Mouse (Mus musculus): ENCODE data around the gene Agbl5. TPM values are rescaled to one million over a fixed set of nuclear protein-coding genes. Genes with fewer than 3 reads are reported as not detected.

Agbl5 gene
- polyA plus RNA-seq, 1 experiment, result 3.1 TPM

- TF ChIP-seq USF1 (IDR thresholded peaks at IDR 0.05; ENCODE audit: low read depth) (no peak), POLR2A (IDR thresholded peaks at IDR 0.05; ENCODE audit: insufficient read length, low read depth) (no peak), TCF12 (IDR thresholded peaks at IDR 0.05; ENCODE audit: insufficient read depth, poor library complexity, severe bottlenecking) (peak; percentile 98), MYOG (IDR thresholded peaks at IDR 0.05; ENCODE audit: control insufficient read depth in 1 of 3, insufficient read depth in 1 of 3, insufficient read length in 2 of 3, low read depth in 2 of 3) (peak; percentile 96 to 98 (median 98)), SRF (IDR thresholded peaks at IDR 0.05; ENCODE audit: control insufficient read depth, insufficient read length, low read depth) (no peak), E2F4 (IDR thresholded peaks at IDR 0.05; ENCODE audit: insufficient read depth) (no peak), TCF3 (IDR thresholded peaks at IDR 0.05; ENCODE audit: insufficient read length, low read depth) (peak; percentile 96), MYOD1 (IDR thresholded peaks at IDR 0.05; ENCODE audit: control insufficient read depth in 1 of 3, insufficient read length in 2 of 3, low read depth in 2 of 3) (peak; percentile 96 to 97 (median 97))
- no peaks in the 10 kb centered on the region for H3K27me3 ChIP-seq (ENCODE audit: control insufficient read depth, insufficient read depth, insufficient read length)
These were observed 42.9 kb downstream of the Agbl5 start for GRCm38 (mm10) chr5:30931378-30931777.

GRCm38 (mm10) chr5:30933705-30934104 lies 45.2 kb downstream of the Agbl5 start:
- H3K4me3 ChIP-seq, result no peak overlapping the region
- TF ChIP-seq SRF (IDR thresholded peaks at IDR 0.05; ENCODE audit: control insufficient read depth, insufficient read length, low read depth), result no peak
- no peak for TF ChIP-seq CEBPB (IDR thresholded peaks at IDR 0.05; ENCODE audit: insufficient read depth, poor library complexity, severe bottlenecking)
- no peak for TF ChIP-seq MAX (IDR thresholded peaks at IDR 0.05; ENCODE audit: low read depth)
- no peak for TF ChIP-seq MYOG (IDR thresholded peaks at IDR 0.05; ENCODE audit: control insufficient read depth in 1 of 3, insufficient read depth in 1 of 3, insufficient read length in 2 of 3, low read depth in 2 of 3)
- TF ChIP-seq POLR2A (IDR thresholded peaks at IDR 0.05; ENCODE audit: insufficient read length, low read depth), result no peak
- TF ChIP-seq MYOD1 (IDR thresholded peaks at IDR 0.05; ENCODE audit: control insufficient read depth in 1 of 3, insufficient read length in 2 of 3, low read depth in 2 of 3), result no peak
- no peak for TF ChIP-seq E2F4 (IDR thresholded peaks at IDR 0.05; ENCODE audit: insufficient read depth)
- no peak for TF ChIP-seq POLR2AphosphoS2 (IDR thresholded peaks at IDR 0.05; ENCODE audit: insufficient read length, low read depth)
- no peak for TF ChIP-seq REST (IDR thresholded peaks at IDR 0.05; ENCODE audit: insufficient read depth, insufficient read length)
- no peaks in the 10 kb centered on the region for H3K79me2 ChIP-seq (ENCODE audit: control insufficient read depth, insufficient read depth)
- no peak overlapping the region for H3ac ChIP-seq (ENCODE audit: control insufficient read depth, insufficient read length)
- no peaks in the 10 kb centered on the region for H3K27me3 ChIP-seq (ENCODE audit: control insufficient read depth, insufficient read depth, insufficient read length)
- no peaks in the 10 kb centered on the region for H3K36me3 ChIP-seq (ENCODE audit: control insufficient read depth, insufficient read depth)
- no peak overlapping the region for H3K4me2 ChIP-seq (ENCODE audit: low read depth)

More at GRCm38 (mm10) chr5:30931378-30931777, 42.9 kb downstream of the Agbl5 start:
- Histone ChIP-seq H3K4me3 (no peak overlapping the region), H3K36me3 (ENCODE audit: control insufficient read depth, insufficient read depth) (no peaks in the 10 kb centered on the region), H3K4me2 (ENCODE audit: low read depth) (peak overlapping the region; percentile 31), H3ac (ENCODE audit: control insufficient read depth, insufficient read length) (no peak overlapping the region), H3K79me2 (ENCODE audit: control insufficient read depth, insufficient read depth) (no peaks in the 10 kb centered on the region)

GRCm38 (mm10) chr5:30934725-30935461 lies 46.4 kb downstream of the Agbl5 start:
- Histone ChIP-seq H3K36me3 (ENCODE audit: control insufficient read depth, insufficient read depth) (no peaks in the 10 kb centered on the region), H3K4me3 (no peak overlapping the region), H3ac (ENCODE audit: control insufficient read depth, insufficient read length) (no peak overlapping the region), H3K4me2 (ENCODE audit: low read depth) (no peak overlapping the region), H3K27me3 (ENCODE audit: control insufficient read depth, insufficient read depth, insufficient read length) (no peaks in the 10 kb centered on the region), H3K79me2 (ENCODE audit: control insufficient read depth, insufficient read depth) (no peaks in the 10 kb centered on the region)
- TF ChIP-seq USF1 (IDR thresholded peaks at IDR 0.05; ENCODE audit: low read depth), result no peak
- TF ChIP-seq MAX (IDR thresholded peaks at IDR 0.05; ENCODE audit: low read depth), result no peak
- no peak for TF ChIP-seq TCF3 (IDR thresholded peaks at IDR 0.05; ENCODE audit: insufficient read length, low read depth)

- TF ChIP-seq E2F4 (IDR thresholded peaks at IDR 0.05; ENCODE audit: insufficient read depth), result no peak
- no peak for TF ChIP-seq POLR2AphosphoS2 (IDR thresholded peaks at IDR 0.05; ENCODE audit: insufficient read length, low read depth)
- TF ChIP-seq MYOG (IDR thresholded peaks at IDR 0.05; ENCODE audit: control insufficient read depth in 1 of 3, insufficient read depth in 1 of 3, insufficient read length in 2 of 3, low read depth in 2 of 3), result no peak
- TF ChIP-seq TCF12 (IDR thresholded peaks at IDR 0.05; ENCODE audit: insufficient read depth, poor library complexity, severe bottlenecking), result no peak
- no peak for TF ChIP-seq USF1 (IDR thresholded peaks at IDR 0.05; ENCODE audit: low read depth)
- no peak for TF ChIP-seq CEBPB (IDR thresholded peaks at IDR 0.05; ENCODE audit: insufficient read depth, poor library complexity, severe bottlenecking)
- no peak for TF ChIP-seq TCF3 (IDR thresholded peaks at IDR 0.05; ENCODE audit: insufficient read length, low read depth)
- no peak for TF ChIP-seq REST (IDR thresholded peaks at IDR 0.05; ENCODE audit: insufficient read depth, insufficient read length)
- no peak for TF ChIP-seq MYOD1 (IDR thresholded peaks at IDR 0.05; ENCODE audit: control insufficient read depth in 1 of 3, insufficient read length in 2 of 3, low read depth in 2 of 3)
- H3ac ChIP-seq (ENCODE audit: control insufficient read depth, insufficient read length), result no peak overlapping the region
- H3K79me2 ChIP-seq (ENCODE audit: control insufficient read depth, insufficient read depth), result no peaks in the 10 kb centered on the region
- no peak overlapping the region for H3K4me2 ChIP-seq (ENCODE audit: low read depth)
- no peak overlapping the region for H3K4me3 ChIP-seq
- no peaks in the 10 kb centered on the region for H3K36me3 ChIP-seq (ENCODE audit: control insufficient read depth, insufficient read depth)
- H3K27me3 ChIP-seq (ENCODE audit: control insufficient read depth, insufficient read depth, insufficient read length), result no peaks in the 10 kb centered on the region
These were observed 54.5 kb downstream of the Agbl5 start for GRCm38 (mm10) chr5:30943004-30943403.

GRCm38 (mm10) chr5:30944344-30944743 lies 55.9 kb downstream of the Agbl5 start:
- Histone ChIP-seq H3K4me2 (ENCODE audit: low read depth) (peak overlapping the region; percentile 66), H3K79me2 (ENCODE audit: control insufficient read depth, insufficient read depth) (no peaks in the 10 kb centered on the region), H3K27me3 (ENCODE audit: control insufficient read depth, insufficient read depth, insufficient read length) (no peaks in the 10 kb centered on the region), H3ac (ENCODE audit: control insufficient read depth, insufficient read length) (no peak overlapping the region), H3K4me3 (peak overlapping the region; percentile 17), H3K36me3 (ENCODE audit: control insufficient read depth, insufficient read depth) (no peaks in the 10 kb centered on the region)
- no peak for TF ChIP-seq TCF3 (IDR thresholded peaks at IDR 0.05; ENCODE audit: insufficient read length, low read depth)
- no peak for TF ChIP-seq TCF12 (IDR thresholded peaks at IDR 0.05; ENCODE audit: insufficient read depth, poor library complexity, severe bottlenecking)
- no peak for TF ChIP-seq SRF (IDR thresholded peaks at IDR 0.05; ENCODE audit: control insufficient read depth, insufficient read length, low read depth)
- TF ChIP-seq MYOG (IDR thresholded peaks at IDR 0.05; ENCODE audit: control insufficient read depth in 1 of 3, insufficient read depth in 1 of 3, insufficient read length in 2 of 3, low read depth in 2 of 3), result no peak
- TF ChIP-seq MYOD1 (IDR thresholded peaks at IDR 0.05; ENCODE audit: control insufficient read depth in 1 of 3, insufficient read length in 2 of 3, low read depth in 2 of 3), result no peak
- no peak for TF ChIP-seq REST (IDR thresholded peaks at IDR 0.05; ENCODE audit: insufficient read depth, insufficient read length)
- TF ChIP-seq MAX (IDR thresholded peaks at IDR 0.05; ENCODE audit: low read depth), result no peak
- no peak for TF ChIP-seq POLR2A (IDR thresholded peaks at IDR 0.05; ENCODE audit: insufficient read length, low read depth)
- TF ChIP-seq USF1 (IDR thresholded peaks at IDR 0.05; ENCODE audit: low read depth), result no peak
- no peak for TF ChIP-seq E2F4 (IDR thresholded peaks at IDR 0.05; ENCODE audit: insufficient read depth)
- no peak for TF ChIP-seq CEBPB (IDR thresholded peaks at IDR 0.05; ENCODE audit: insufficient read depth, poor library complexity, severe bottlenecking)
- TF ChIP-seq POLR2AphosphoS2 (IDR thresholded peaks at IDR 0.05; ENCODE audit: insufficient read length, low read depth), result no peak
